Mouse (Mus musculus): ENCODE measurements around the gene Ninj2. TPM values are rescaled to one million over a fixed set of nuclear protein-coding genes. Genes with fewer than 3 reads are reported as not detected.

Gene Ninj2
- polyA plus RNA-seq, 1 experiment, result not detected

GRCm38 (mm10) chr6:120167574-120167973 is 74.4 kb downstream of the Ninj2 start:
- Histone ChIP-seq H3K27ac (replicated peaks; ENCODE audit: low read depth, low read length) (no peak overlapping the region), H3K4me3 (ENCODE audit: insufficient read depth, low read depth, low read length) (no peak overlapping the region)

GRCm38 (mm10) chr6:120172294-120173017 is 79.3 kb downstream of the Ninj2 start:
- no peak overlapping the region for H3K4me3 ChIP-seq (ENCODE audit: insufficient read depth, low read depth, low read length)
- no peaks in the 10 kb centered on the region for H3K4me1 ChIP-seq (ENCODE audit: control insufficient read depth, insufficient read depth, insufficient read length, low read length)
- no peak overlapping the region for H3K27ac ChIP-seq (replicated peaks; ENCODE audit: low read depth, low read length)

More at GRCm38 (mm10) chr6:120167574-120167973, 74.4 kb downstream of the Ninj2 start:
- H3K4me1 ChIP-seq (ENCODE audit: control insufficient read depth, insufficient read depth, insufficient read length, low read length), result no peaks in the 10 kb centered on the region

GRCm38 (mm10) chr6:120174028-120174601 is 81.0 kb downstream of the Ninj2 start:
- Histone ChIP-seq H3K27ac (replicated peaks; ENCODE audit: low read depth, low read length) (no peak overlapping the region), H3K4me1 (ENCODE audit: control insufficient read depth, insufficient read depth, insufficient read length, low read length) (no peaks in the 10 kb centered on the region), H3K4me3 (ENCODE audit: insufficient read depth, low read depth, low read length) (no peak overlapping the region)

- Histone ChIP-seq H3K4me1 (ENCODE audit: control insufficient read depth, insufficient read depth, insufficient read length, low read length) (peaks cover 3% of the 10 kb centered on the region; the same call in 1 of the 2 replicates), H3K4me3 (ENCODE audit: insufficient read depth, low read depth, low read length) (no peak overlapping the region), H3K27ac (replicated peaks; ENCODE audit: low read depth, low read length) (no peak overlapping the region; the same call in 1 of the 2 replicates)
Measured at GRCm38 (mm10) chr6:120174602-120175115, 81.5 kb downstream of the Ninj2 start.

GRCm38 (mm10) chr6:120175650-120176049 is 82.5 kb downstream of the Ninj2 start:
- Histone ChIP-seq H3K27ac (replicated peaks; ENCODE audit: low read depth, low read length) (no peak overlapping the region), H3K4me1 (ENCODE audit: control insufficient read depth, insufficient read depth, insufficient read length, low read length) (peaks cover 3% of the 10 kb centered on the region; the same call in 1 of the 2 replicates), H3K4me3 (ENCODE audit: insufficient read depth, low read depth, low read length) (no peak overlapping the region)

- peaks cover 3% of the 10 kb centered on the region; the same call in 1 of the 2 replicates for H3K4me1 ChIP-seq (ENCODE audit: control insufficient read depth, insufficient read depth, insufficient read length, low read length)
- peak overlapping the region; percentile 49 for H3K27ac ChIP-seq (replicated peaks; ENCODE audit: low read depth, low read length)
- H3K4me3 ChIP-seq (ENCODE audit: insufficient read depth, low read depth, low read length), result no peak overlapping the region
Measured at GRCm38 (mm10) chr6:120179044-120179755, 86.0 kb downstream of the Ninj2 start.

GRCm38 (mm10) chr6:120179756-120180206 is 86.6 kb downstream of the Ninj2 start:
- no peak overlapping the region for H3K4me3 ChIP-seq (ENCODE audit: insufficient read depth, low read depth, low read length)
- peak overlapping the region; percentile 49 for H3K27ac ChIP-seq (replicated peaks; ENCODE audit: low read depth, low read length)
- H3K4me1 ChIP-seq (ENCODE audit: control insufficient read depth, insufficient read depth, insufficient read length, low read length), result peaks cover 3% of the 10 kb centered on the region; the same call in 1 of the 2 replicates

GRCm38 (mm10) chr6:120180492-120180891 is 87.3 kb downstream of the Ninj2 start:
- peaks cover 3% of the 10 kb centered on the region; the same call in 1 of the 2 replicates for H3K4me1 ChIP-seq (ENCODE audit: control insufficient read depth, insufficient read depth, insufficient read length, low read length)
- no peak overlapping the region for H3K27ac ChIP-seq (replicated peaks; ENCODE audit: low read depth, low read length)
- H3K4me3 ChIP-seq (ENCODE audit: insufficient read depth, low read depth, low read length), result no peak overlapping the region

- Histone ChIP-seq H3K4me1 (ENCODE audit: control insufficient read depth, insufficient read depth, insufficient read length, low read length) (peaks cover 3% of the 10 kb centered on the region; the same call in 1 of the 2 replicates), H3K27ac (replicated peaks; ENCODE audit: low read depth, low read length) (no peak overlapping the region), H3K4me3 (ENCODE audit: insufficient read depth, low read depth, low read length) (no peak overlapping the region)
Measured at GRCm38 (mm10) chr6:120182160-120182559, 89.0 kb downstream of the Ninj2 start.

GRCm38 (mm10) chr6:120183771-120184170 is 90.6 kb downstream of the Ninj2 start:
- Histone ChIP-seq H3K27ac (replicated peaks; ENCODE audit: low read depth, low read length) (no peak overlapping the region), H3K4me3 (ENCODE audit: insufficient read depth, low read depth, low read length) (no peak overlapping the region), H3K4me1 (ENCODE audit: control insufficient read depth, insufficient read depth, insufficient read length, low read length) (peaks cover 11% of the 10 kb centered on the region)

GRCm38 (mm10) chr6:120185012-120185730 is 92.0 kb downstream of the Ninj2 start:
- no peak overlapping the region for H3K27ac ChIP-seq (replicated peaks; ENCODE audit: low read depth, low read length)
- H3K4me1 ChIP-seq (ENCODE audit: control insufficient read depth, insufficient read depth, insufficient read length, low read length), result peaks cover 18% of the 10 kb centered on the region
- no peak overlapping the region for H3K4me3 ChIP-seq (ENCODE audit: insufficient read depth, low read depth, low read length)

GRCm38 (mm10) chr6:120185756-120186155 is 92.6 kb downstream of the Ninj2 start:
- no peak overlapping the region for H3K4me3 ChIP-seq (ENCODE audit: insufficient read depth, low read depth, low read length)
- no peak overlapping the region for H3K27ac ChIP-seq (replicated peaks; ENCODE audit: low read depth, low read length)
- H3K4me1 ChIP-seq (ENCODE audit: control insufficient read depth, insufficient read depth, insufficient read length, low read length), result peaks cover 23% of the 10 kb centered on the region

GRCm38 (mm10) chr6:120186594-120186993 is 93.4 kb downstream of the Ninj2 start:
- Histone ChIP-seq H3K27ac (replicated peaks; ENCODE audit: low read depth, low read length) (no peak overlapping the region), H3K4me1 (ENCODE audit: control insufficient read depth, insufficient read depth, insufficient read length, low read length) (peaks cover 29% of the 10 kb centered on the region), H3K4me3 (ENCODE audit: insufficient read depth, low read depth, low read length) (no peak overlapping the region)

GRCm38 (mm10) chr6:120187587-120188176 is 94.5 kb downstream of the Ninj2 start:
- Histone ChIP-seq H3K4me3 (ENCODE audit: insufficient read depth, low read depth, low read length) (peak overlapping the region; percentile 33), H3K4me1 (ENCODE audit: control insufficient read depth, insufficient read depth, insufficient read length, low read length) (peaks cover 32% of the 10 kb centered on the region), H3K27ac (replicated peaks; ENCODE audit: low read depth, low read length) (0 out of 2 replicates have a peak overlapping the region, but pooled peaks have one; percentile 9)
